21 mouse cellular contexts compared by ENCODE assay signal in genomic region chr15:7906491-7907035, GRCm38 (mm10).
DNase-seq lines count a peak whose midpoint lies in the region; ATAC-seq and TF ChIP-seq lines count a peak whose summit lies in the region.
"Had no signal": no experiment of that assay in that cellular context is flagged by ENCODE, and none has a peak within 500 bp of the region (broad histone marks: within the 10 kb centered on the region; RNA-seq: fewer than 3 reads in every experiment).

No protein-coding gene starts in this region.

- no peak overlapping the region for H3K4me3 ChIP-seq in forebrain, embryonic 15.5 days
- H3K4me3 ChIP-seq in forebrain, embryonic 12.5 days (replicated peaks) = no peak overlapping the region
- H3K4me3 ChIP-seq in midbrain, embryonic 13.5 days (replicated peaks) = no peak overlapping the region
- H3K4me3 ChIP-seq in midbrain, embryonic 11.5 days (ENCODE audit: low read depth, low read length) = no peak overlapping the region
- H3K4me3 ChIP-seq in forebrain, postnatal 0 days (ENCODE audit: low read depth, low read length) = no peak overlapping the region
- no peak overlapping the region for H3K4me3 ChIP-seq in midbrain, postnatal 0 days (ENCODE audit: low read depth, low read length)
- H3K4me3 ChIP-seq: erythroblast, embryonic 14.5 days; heart, adult 2 months; heart, embryonic 15.5 days; neural tube, embryonic 12.5 days had no signal

- H3K9ac ChIP-seq in forebrain, embryonic 15.5 days (replicated peaks) = no peak overlapping the region
- no peak overlapping the region for H3K9ac ChIP-seq in forebrain, embryonic 12.5 days
- no peak overlapping the region for H3K9ac ChIP-seq in midbrain, embryonic 13.5 days (replicated peaks)
- no peak overlapping the region for H3K9ac ChIP-seq in midbrain, embryonic 11.5 days (ENCODE audit: low read length)
- no peak overlapping the region for H3K9ac ChIP-seq in forebrain, postnatal 0 days
- H3K9ac ChIP-seq in midbrain, postnatal 0 days (replicated peaks; ENCODE audit: low read length, poor library complexity, severe bottlenecking) = no peak overlapping the region
- H3K9ac ChIP-seq: heart, embryonic 15.5 days; liver, embryonic 14.5 days; neural tube, embryonic 12.5 days had no signal

- no peaks in the 10 kb centered on the region for H3K9me3 ChIP-seq in forebrain, embryonic 15.5 days
- H3K9me3 ChIP-seq in forebrain, embryonic 12.5 days = no peaks in the 10 kb centered on the region
- no peaks in the 10 kb centered on the region for H3K9me3 ChIP-seq in midbrain, embryonic 13.5 days
- no peaks in the 10 kb centered on the region for H3K9me3 ChIP-seq in midbrain, embryonic 11.5 days (ENCODE audit: control insufficient read depth, low read length)
- H3K9me3 ChIP-seq in forebrain, postnatal 0 days (ENCODE audit: low read length) = no peaks in the 10 kb centered on the region
- H3K9me3 ChIP-seq in midbrain, postnatal 0 days (ENCODE audit: low read length) = no peaks in the 10 kb centered on the region
- H3K9me3 ChIP-seq: neural tube, embryonic 12.5 days had no signal

- no peak overlapping the region for H3K4me2 ChIP-seq in forebrain, embryonic 15.5 days (replicated peaks)
- H3K4me2 ChIP-seq in forebrain, embryonic 12.5 days = no peak overlapping the region
- H3K4me2 ChIP-seq in midbrain, embryonic 13.5 days (replicated peaks) = no peak overlapping the region
- H3K4me2 ChIP-seq in midbrain, embryonic 11.5 days = no peak overlapping the region
- no peak overlapping the region for H3K4me2 ChIP-seq in forebrain, postnatal 0 days (ENCODE audit: low read depth)
- H3K4me2 ChIP-seq in midbrain, postnatal 0 days (ENCODE audit: low read depth, low read length, poor library complexity, severe bottlenecking) = no peak overlapping the region
- H3K4me2 ChIP-seq: heart, embryonic 15.5 days; neural tube, embryonic 12.5 days had no signal

- 60% methylated on average over 5 of the region's 5 CpGs for WGBS in forebrain, embryonic 15.5 days
- WGBS in forebrain, embryonic 12.5 days = 75% methylated on average over 5 of the region's 5 CpGs
- WGBS in midbrain, embryonic 13.5 days = 41% methylated on average over 5 of the region's 5 CpGs
- 74% methylated on average over 5 of the region's 5 CpGs for WGBS in midbrain, embryonic 11.5 days
- 49% methylated on average over 5 of the region's 5 CpGs for WGBS in forebrain, postnatal 0 days
- 29% methylated on average over 5 of the region's 5 CpGs for WGBS in midbrain, postnatal 0 days

- H3K36me3 ChIP-seq in forebrain, embryonic 15.5 days = peaks cover 4% of the 10 kb centered on the region
- 0 out of 2 replicates have a peak, but pooled peaks cover 3% of the 10 kb centered on the region for H3K36me3 ChIP-seq in forebrain, embryonic 12.5 days (replicated peaks)
- H3K36me3 ChIP-seq in midbrain, embryonic 13.5 days = peaks cover 7% of the 10 kb centered on the region; the same call in 1 of the 2 replicates
- no peaks in the 10 kb centered on the region for H3K36me3 ChIP-seq in midbrain, embryonic 11.5 days (ENCODE audit: control insufficient read depth, insufficient read depth, low read length)
- no peaks in the 10 kb centered on the region for H3K36me3 ChIP-seq in forebrain, postnatal 0 days (ENCODE audit: insufficient read depth)
- H3K36me3 ChIP-seq in midbrain, postnatal 0 days (ENCODE audit: insufficient read depth, low read length) = no peaks in the 10 kb centered on the region
- H3K36me3 ChIP-seq: neural tube, embryonic 12.5 days had no signal

- TF ChIP-seq CTCF in forebrain, postnatal 0 days (IDR thresholded peaks at IDR 0.05; ENCODE audit: low read depth) = no peak
- TF ChIP-seq CTCF in midbrain, postnatal 0 days (IDR thresholded peaks at IDR 0.05) = no peak; the same call in 1 of the 2 replicates

- no peak for DNase-seq in midbrain, embryonic 11.5 days (ENCODE audit: low spot score, missing footprints)
- DNase-seq in forebrain, postnatal 0 days = peak; percentile 23
- peak; percentile 34 for DNase-seq in midbrain, postnatal 0 days (ENCODE audit: low spot score)
- no peak for DNase-seq in cerebellum, adult 9-10 months
- DNase-seq: adrenal gland, postnatal 14 days; cerebellum, adult 2 months; gastrocnemius, postnatal 14 days; heart, adult 2 months; kidney, adult 11 months; layer of hippocampus, postnatal 36 days; spleen, adult 18-20 months; thymus, adult 2 months had no signal

- peak; percentile 41; the same call in 1 of the 2 replicates for ATAC-seq in forebrain, embryonic 15.5 days (replicated peaks)
- ATAC-seq in forebrain, embryonic 12.5 days (ENCODE audit: low FRiP score) = no peak
- ATAC-seq in midbrain, embryonic 13.5 days = peak; percentile 67
- ATAC-seq in midbrain, embryonic 11.5 days (ENCODE audit: low FRiP score) = no peak
- ATAC-seq in forebrain, postnatal 0 days = peak; percentile 97
- ATAC-seq in midbrain, postnatal 0 days (ENCODE audit: low FRiP score) = peak; percentile 56; the same call in 1 of the 2 replicates

- 0 out of 2 replicates have a peak, but pooled peaks cover 3% of the 10 kb centered on the region for H3K4me1 ChIP-seq in forebrain, embryonic 15.5 days
- peaks cover 3% of the 10 kb centered on the region; the same call in 1 of the 2 replicates for H3K4me1 ChIP-seq in forebrain, embryonic 12.5 days
- peaks cover 6% of the 10 kb centered on the region for H3K4me1 ChIP-seq in midbrain, embryonic 13.5 days (replicated peaks)
- H3K4me1 ChIP-seq in midbrain, embryonic 11.5 days (ENCODE audit: control insufficient read depth, insufficient read depth, low read length) = no peaks in the 10 kb centered on the region
- no peaks in the 10 kb centered on the region for H3K4me1 ChIP-seq in forebrain, postnatal 0 days (ENCODE audit: insufficient read depth)
- H3K4me1 ChIP-seq in midbrain, postnatal 0 days (ENCODE audit: insufficient read depth, low read length) = 0 out of 2 replicates have a peak, but pooled peaks cover 2% of the 10 kb centered on the region
- H3K4me1 ChIP-seq: heart, embryonic 15.5 days; neural tube, embryonic 12.5 days had no signal

- no peaks in the 10 kb centered on the region for H3K27me3 ChIP-seq in forebrain, embryonic 15.5 days
- no peaks in the 10 kb centered on the region for H3K27me3 ChIP-seq in forebrain, embryonic 12.5 days
- no peaks in the 10 kb centered on the region for H3K27me3 ChIP-seq in midbrain, embryonic 13.5 days
- no peaks in the 10 kb centered on the region for H3K27me3 ChIP-seq in midbrain, embryonic 11.5 days (ENCODE audit: control insufficient read depth, insufficient read depth, low read length)
- H3K27me3 ChIP-seq in forebrain, postnatal 0 days (ENCODE audit: insufficient read depth, low read length) = no peaks in the 10 kb centered on the region
- H3K27me3 ChIP-seq in midbrain, postnatal 0 days (ENCODE audit: insufficient read depth, low read length) = no peaks in the 10 kb centered on the region
- H3K27me3 ChIP-seq: CH12.LX; heart, embryonic 15.5 days; neural tube, embryonic 12.5 days had no signal

- 0 out of 2 replicates have a peak overlapping the region, but pooled peaks have one; percentile 25 for H3K27ac ChIP-seq in forebrain, embryonic 15.5 days (replicated peaks)
- H3K27ac ChIP-seq in forebrain, embryonic 12.5 days = no peak overlapping the region
- H3K27ac ChIP-seq in midbrain, embryonic 13.5 days = no peak overlapping the region
- no peak overlapping the region for H3K27ac ChIP-seq in midbrain, embryonic 11.5 days (ENCODE audit: low read depth, low read length)
- peak overlapping the region; percentile 42; the same call in 1 of the 2 replicates for H3K27ac ChIP-seq in forebrain, postnatal 0 days (ENCODE audit: low read depth, low read length)
- no peak overlapping the region for H3K27ac ChIP-seq in midbrain, postnatal 0 days (ENCODE audit: low read depth, low read length)
- H3K27ac ChIP-seq: heart, adult 2 months; heart, embryonic 15.5 days; kidney, postnatal 0 days; liver, embryonic 14.5 days; neural tube, embryonic 12.5 days had no signal

Comparison
In these comparisons a context has a peak if more than half of its experiments do, and no peak if none do; other contexts are left out.
1. ATAC-seq: peak in forebrain, embryonic 15.5 days (single experiment), midbrain, embryonic 13.5 days (single experiment), forebrain, postnatal 0 days (single experiment) and midbrain, postnatal 0 days (single experiment); none in forebrain, embryonic 12.5 days (single experiment) and midbrain, embryonic 11.5 days (single experiment).
2. H3K27ac ChIP-seq: peak in forebrain, embryonic 15.5 days (single experiment) and forebrain, postnatal 0 days (single experiment); none in forebrain, embryonic 12.5 days (single experiment), midbrain, embryonic 13.5 days (single experiment), midbrain, embryonic 11.5 days (single experiment) and midbrain, postnatal 0 days (single experiment).
3. DNase-seq: peak in forebrain, postnatal 0 days (single experiment) and midbrain, postnatal 0 days (single experiment); none in midbrain, embryonic 11.5 days (single experiment) and cerebellum, adult 9-10 months (single experiment).